Mouse (Mus musculus): ENCODE results near the gene Fbxo42. TPM values are rescaled to one million over a fixed set of nuclear protein-coding genes. Genes with fewer than 3 reads are reported as not detected.

The Fbxo42 gene
- total RNA-seq, 2 experiments from 2014 or later = 14.7 to 15.6 TPM

GRCm38 (mm10) chr4:141165744-141166292 is 18.1 kb downstream of the Fbxo42 start:
- intact Hi-C loops (cut with DNase I) = no loop called here
- no peak for DNase-seq

GRCm38 (mm10) chr4:141167156-141167555 is 19.4 kb downstream of the Fbxo42 start:
- intact Hi-C loops (cut with DNase I) = no loop called here

GRCm38 (mm10) chr4:141172121-141172520 is 24.4 kb downstream of the Fbxo42 start:
- no peak for DNase-seq
- intact Hi-C loops (cut with DNase I) = no loop called here

More at GRCm38 (mm10) chr4:141167156-141167555, 19.4 kb downstream of the Fbxo42 start:
- no peak for DNase-seq

- intact Hi-C loops (cut with DNase I) = no loop called here
- peak; percentile 27 to 38 for DNase-seq
These were observed 28.1 kb downstream of the Fbxo42 start for GRCm38 (mm10) chr4:141175783-141176182.

- intact Hi-C loops (cut with DNase I) = no loop called here
- DNase-seq = no peak
These were observed 28.7 kb downstream of the Fbxo42 start for GRCm38 (mm10) chr4:141176328-141176838.

GRCm38 (mm10) chr4:141178500-141178899 is 30.8 kb downstream of the Fbxo42 start:
- intact Hi-C loops (cut with DNase I) = no loop called here
- no peak for DNase-seq

- intact Hi-C loops (cut with DNase I) = no loop called here
These were observed 33.1 kb downstream of the Fbxo42 start for GRCm38 (mm10) chr4:141180831-141181230.

GRCm38 (mm10) chr4:141181981-141182380 is 34.3 kb downstream of the Fbxo42 start:
- no peak for DNase-seq
- intact Hi-C loops (cut with DNase I) = no loop called here

More at GRCm38 (mm10) chr4:141180831-141181230, 33.1 kb downstream of the Fbxo42 start:
- no peak for DNase-seq

GRCm38 (mm10) chr4:141183932-141184331 is 36.2 kb downstream of the Fbxo42 start:
- intact Hi-C loops (cut with DNase I) = no loop called here
- DNase-seq = no peak

GRCm38 (mm10) chr4:141184426-141184825 is 36.7 kb downstream of the Fbxo42 start:
- DNase-seq = no peak
- intact Hi-C loops (cut with DNase I) = no loop called here

GRCm38 (mm10) chr4:141186923-141187836 is 39.5 kb downstream of the Fbxo42 start:
- intact Hi-C loops (cut with DNase I) = no loop called here
- no peak for DNase-seq

- DNase-seq = no peak
- intact Hi-C loops (cut with DNase I) = no loop called here
These were observed 43.6 kb downstream of the Fbxo42 start for GRCm38 (mm10) chr4:141191294-141191693.

- intact Hi-C loops (cut with DNase I) = no loop called here
- no peak for DNase-seq
These were observed 46.8 kb downstream of the Fbxo42 start for GRCm38 (mm10) chr4:141194553-141194952.

- intact Hi-C loops (cut with DNase I) = no loop called here
- DNase-seq = no peak
These were observed 49.4 kb downstream of the Fbxo42 start for GRCm38 (mm10) chr4:141196981-141197685.

GRCm38 (mm10) chr4:141197686-141198035 is 49.9 kb downstream of the Fbxo42 start:
- no peak for DNase-seq
- intact Hi-C loops (cut with DNase I) = no loop called here

- intact Hi-C loops (cut with DNase I) = loop anchor here (5.0 kb wide), 1 partner anchor 59 kb away; no protein-coding TSS in a partner anchor
These were observed 53.2 kb downstream of the Fbxo42 start for GRCm38 (mm10) chr4:141200906-141201305.

GRCm38 (mm10) chr4:141202192-141202591 is 54.5 kb downstream of the Fbxo42 start:
- intact Hi-C loops (cut with DNase I) = loop anchor here (5.0 kb wide), 1 partner anchor 60 kb away; no protein-coding TSS in a partner anchor
- no peak for DNase-seq

More at GRCm38 (mm10) chr4:141200906-141201305, 53.2 kb downstream of the Fbxo42 start:
- DNase-seq = peak; percentile 28 to 39

GRCm38 (mm10) chr4:141204580-141205061 is 56.9 kb downstream of the Fbxo42 start:
- DNase-seq = peak; percentile 37 to 62
- intact Hi-C loops (cut with DNase I) = loop anchor here (1.0 to 5.0 kb wide), 3 partner anchors 62 to 159 kb away; no protein-coding TSS in a partner anchor

- intact Hi-C loops (cut with DNase I) = no loop called here
- DNase-seq = no peak
These were observed 59.4 kb downstream of the Fbxo42 start for GRCm38 (mm10) chr4:141207081-141207480.

GRCm38 (mm10) chr4:141210524-141211219 is 63.0 kb downstream of the Fbxo42 start:
- intact Hi-C loops (cut with DNase I) = no loop called here
- peak in 1 of 2 experiments; percentile 39 for DNase-seq
